Mouse (Mus musculus) embryonic facial prominence, embryonic 14.5 days (tissue): ENCODE results near the gene Foxs1. TPM values are rescaled to one million over a fixed set of nuclear protein-coding genes. Genes with fewer than 3 reads are reported as not detected.

Experiments used
- ATAC-seq: fragments of 200-750 bp; cut with Nextera tagmentation; 2 replicates; pipeline ENCODE4 v1.8.0; 2017; ENCODE audit warnings: low read depth, moderate number of reproducible peaks, moderate TSS enrichment
- DNase-seq: peaks from one replicate; pipeline ENCODE4 v3.0.0-alpha.2; 2015; ENCODE audit warnings: low spot score
- H3K27ac ChIP-seq: fragments of 300-500 bp; sonication (generic); replicated peaks from 2 replicates; pipeline ENCODE4 v1.5.1; 2014; ENCODE audit warnings: low read depth, mild to moderate bottlenecking, low read length, moderate library complexity
- H3K27me3 ChIP-seq: fragments of 300-500 bp; sonication (generic); replicated peaks from 2 replicates; pipeline ENCODE4 v1.6.1; 2014; ENCODE audit warnings: low read length; ENCODE audit not compliant: control insufficient read depth, insufficient read depth
- H3K36me3 ChIP-seq: fragments of 300-500 bp; sonication (generic); 2 replicates; pipeline ENCODE4 v1.6.1; 2014; ENCODE audit warnings: low read length, mixed read lengths; ENCODE audit not compliant: control insufficient read depth, insufficient read depth
- H3K4me1 ChIP-seq: fragments of 300-500 bp; sonication (generic); 2 replicates; pipeline ENCODE4 v1.6.1; 2014; ENCODE audit warnings: antibody characterized with exemption, low read length; ENCODE audit not compliant: control insufficient read depth, insufficient read depth
- H3K4me2 ChIP-seq: fragments of 300-500 bp; sonication (generic); 2 replicates; pipeline ENCODE4 v1.6.1; 2014; ENCODE audit warnings: low read depth, mild to moderate bottlenecking, low read length, moderate library complexity, mixed read lengths
- H3K4me3 ChIP-seq: fragments of 300-500 bp; sonication (generic); 2 replicates; pipeline ENCODE4 v1.5.1; 2014; ENCODE audit warnings: low read depth, mild to moderate bottlenecking, low read length
- H3K9ac ChIP-seq: fragments of 300-500 bp; sonication (generic); 2 replicates; pipeline ENCODE4 v1.6.1; 2014; ENCODE audit warnings: low read depth, mild to moderate bottlenecking, low read length, moderate library complexity, mixed read lengths
- H3K9me3 ChIP-seq: fragments of 300-500 bp; sonication (generic); 2 replicates; pipeline ENCODE4 v1.6.1; 2016; ENCODE audit warnings: low read length; ENCODE audit not compliant: control insufficient read depth
- WGBS: fragments of 180-500 bp; shearing (Covaris S2); extraction: QIAGEN DNeasy Blood & Tissue Kit; methylation state at CpG from one replicate; pipeline ENCODE4 v1.1.7; 2014; 5-methylcytosine and 5-hydroxymethylcytosine counted together
- polyA plus RNA-seq: library from polyadenylated mRNA; unstranded; fragments of >200 nt; fragmentation: Nextera tagmentation; extraction: Ambion mirVana; gene quantifications from 2 replicates; pipeline ENCODE4 v1.2.1, GENCODE M21; 2014

Foxs1 gene
- polyA plus RNA-seq, 1 experiment from 2014 or later, result 4.3 TPM

GRCm38 (mm10) chr2:152950358-152951064, 17.5 kb upstream of the Foxs1 start:
- DNase-seq (no peak), ATAC-seq (no peak)
- H3K4me1 ChIP-seq, result no peaks in the 10 kb centered on the region
- 26% methylated on average over 10 of the region's 11 CpGs for WGBS
- no peaks in the 10 kb centered on the region for H3K36me3 ChIP-seq
- H3K27ac ChIP-seq, result no peak overlapping the region
- H3K27me3 ChIP-seq, result peaks cover 47% of the 10 kb centered on the region
- no peaks in the 10 kb centered on the region for H3K9me3 ChIP-seq
- H3K9ac ChIP-seq, result peak overlapping the region; percentile 64
- peak overlapping the region; percentile 63; the same call in 1 of the 2 replicates for H3K4me3 ChIP-seq
- H3K4me2 ChIP-seq, result peak overlapping the region; percentile 97

DNA sequence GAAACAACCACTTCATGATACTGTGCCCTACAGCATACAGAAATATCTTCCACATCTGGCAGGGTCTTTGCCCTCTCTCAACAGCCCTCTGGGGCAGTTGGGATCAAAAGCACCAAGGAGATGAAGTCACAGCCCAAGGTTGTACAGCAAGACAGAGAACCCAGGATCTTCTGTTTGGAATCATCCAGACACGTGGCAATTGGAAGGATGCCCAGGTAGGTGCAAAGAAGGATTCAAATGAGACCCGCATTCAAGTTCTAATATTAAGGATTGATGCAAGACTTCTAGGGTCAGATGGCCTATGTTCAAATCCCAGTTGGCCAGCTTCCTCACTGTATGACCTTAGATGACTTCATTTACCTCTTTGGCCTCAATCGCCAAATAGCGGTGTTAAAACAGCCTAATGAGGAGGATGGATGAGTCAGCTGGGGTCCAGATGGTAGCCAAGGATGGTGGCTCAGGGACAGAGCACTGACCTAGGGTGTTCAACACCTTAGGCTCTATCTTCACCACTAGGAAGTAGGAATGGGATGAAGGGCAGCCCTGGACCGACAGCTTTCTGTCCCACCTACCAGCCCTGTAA, 15.5 kb upstream of the Foxs1 start:
- ATAC-seq, result no peak
- 77% methylated on average over 5 of the region's 5 CpGs for WGBS

GRCm38 (mm10) chr2:152947098-152947497, 14.1 kb upstream of the Foxs1 start:
- WGBS, result 52% methylated on average over 7 of the region's 7 CpGs
- Histone ChIP-seq H3K4me1 (no peaks in the 10 kb centered on the region; the same call in 1 of the 2 replicates), H3K4me3 (no peak overlapping the region), H3K9me3 (no peaks in the 10 kb centered on the region), H3K36me3 (no peaks in the 10 kb centered on the region), H3K9ac (no peak overlapping the region), H3K27ac (no peak overlapping the region), H3K4me2 (no peak overlapping the region), H3K27me3 (peaks cover 66% of the 10 kb centered on the region)
- ATAC-seq, result no peak
- DNase-seq, result no peak

More for the DNA sequence above, 15.5 kb upstream of the Foxs1 start:
- DNase-seq, result no peak
- Histone ChIP-seq H3K27me3 (peaks cover 62% of the 10 kb centered on the region), H3K9me3 (no peaks in the 10 kb centered on the region), H3K4me2 (no peak overlapping the region), H3K9ac (no peak overlapping the region), H3K27ac (no peak overlapping the region), H3K36me3 (no peaks in the 10 kb centered on the region), H3K4me3 (no peak overlapping the region), H3K4me1 (no peaks in the 10 kb centered on the region)

DNA sequence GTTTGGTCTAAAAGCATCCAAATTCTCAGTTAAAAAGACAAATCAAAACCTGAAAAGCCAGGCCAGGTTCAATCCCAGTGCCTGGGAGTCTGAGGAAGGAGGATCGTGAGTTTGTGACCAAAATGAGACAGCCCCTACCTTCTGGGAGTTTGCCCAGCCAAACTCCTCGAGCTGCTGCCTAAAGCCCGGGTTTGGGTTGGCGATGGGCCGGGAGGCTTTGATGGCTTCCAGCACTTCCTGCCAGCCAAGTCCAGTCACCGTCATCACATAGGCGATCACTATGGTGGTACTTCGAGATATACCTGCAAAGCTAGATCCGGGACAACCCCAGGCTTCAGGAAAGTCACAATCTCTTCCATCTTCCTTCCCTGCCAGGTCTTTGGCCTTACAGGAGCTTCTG, 11.0 kb upstream of the Foxs1 start:
- ATAC-seq (no peak), DNase-seq (no peak)
- H3K9me3 ChIP-seq, result no peaks in the 10 kb centered on the region
- H3K4me3 ChIP-seq, result no peak overlapping the region
- WGBS, result 54% methylated on average over 9 of the region's 9 CpGs
- H3K4me1 ChIP-seq, result no peaks in the 10 kb centered on the region; the same call in 1 of the 2 replicates
- no peak overlapping the region for H3K27ac ChIP-seq
- H3K27me3 ChIP-seq, result peaks cover 67% of the 10 kb centered on the region
- no peaks in the 10 kb centered on the region for H3K36me3 ChIP-seq
- H3K4me2 ChIP-seq, result no peak overlapping the region
- no peak overlapping the region for H3K9ac ChIP-seq

DNA sequence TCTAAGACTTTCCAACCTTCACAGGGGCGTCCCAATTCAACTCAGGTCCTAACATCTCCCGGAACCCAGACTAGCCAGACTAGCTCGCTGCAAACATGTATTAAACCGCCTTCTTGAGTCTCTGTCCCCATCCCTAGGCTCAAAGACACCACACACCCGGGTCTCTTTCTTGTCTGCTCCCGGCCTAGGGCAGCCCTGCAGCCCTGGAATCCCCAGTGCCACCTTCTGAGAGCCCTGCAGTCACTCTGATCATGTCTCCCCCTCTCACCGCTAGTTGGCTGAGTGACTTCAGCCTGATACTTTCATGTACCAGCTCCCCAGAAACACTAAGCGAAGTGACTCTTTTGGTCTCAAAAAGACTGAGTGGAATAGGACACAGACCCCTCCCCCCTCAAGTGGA, 10.6 kb upstream of the Foxs1 start:
- H3K4me3 ChIP-seq, result peak overlapping the region; percentile 44
- peak overlapping the region; percentile 88 for H3K4me2 ChIP-seq
- peaks cover 67% of the 10 kb centered on the region for H3K27me3 ChIP-seq
- H3K9me3 ChIP-seq, result no peaks in the 10 kb centered on the region
- H3K27ac ChIP-seq, result no peak overlapping the region
- DNase-seq (no peak), ATAC-seq (no peak)
- H3K4me1 ChIP-seq, result no peaks in the 10 kb centered on the region; the same call in 1 of the 2 replicates
- H3K36me3 ChIP-seq, result no peaks in the 10 kb centered on the region
- H3K9ac ChIP-seq, result 0 out of 2 replicates have a peak overlapping the region, but pooled peaks have one; percentile 48
- WGBS, result 7% methylated on average over 8 of the region's 8 CpGs

DNA sequence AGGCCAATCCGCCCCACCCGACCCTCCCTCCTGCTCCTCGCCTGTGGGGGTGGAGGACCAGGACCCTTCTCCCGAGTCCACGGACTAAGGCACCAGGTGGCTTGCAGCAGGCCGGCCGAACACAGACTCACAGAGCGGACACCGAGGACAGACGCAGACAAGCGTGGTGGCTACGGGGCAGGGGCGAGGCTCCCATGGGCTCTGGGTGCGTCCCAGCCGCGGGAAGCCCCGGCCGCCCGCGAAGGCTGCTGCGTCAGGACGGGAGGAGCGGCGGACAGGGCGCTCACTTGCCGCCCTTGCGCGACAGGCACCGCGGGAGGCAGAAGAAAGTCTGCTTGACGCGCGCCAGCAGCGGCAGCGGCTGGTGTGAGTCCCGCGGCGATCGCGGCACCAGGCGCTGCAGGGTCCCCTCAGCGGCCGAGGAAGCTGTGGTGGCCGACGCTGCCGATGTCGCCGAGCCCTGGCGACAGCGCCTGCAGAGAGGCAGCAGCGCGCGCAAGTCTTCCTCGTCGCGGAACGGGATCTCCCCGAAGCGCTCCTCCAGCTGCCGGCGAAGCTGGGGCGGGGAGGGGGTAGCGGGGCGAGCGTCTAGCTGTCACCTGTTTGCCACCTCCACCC, 10.0 kb upstream of the Foxs1 start:
- 0% methylated on average over 19 of the region's 65 CpGs for WGBS
- H3K9ac ChIP-seq, result peak overlapping the region; percentile 48
- 0 out of 2 replicates have a peak, but pooled peaks have one; percentile 18 for ATAC-seq
- H3K9me3 ChIP-seq, result no peaks in the 10 kb centered on the region
- peaks cover 67% of the 10 kb centered on the region for H3K27me3 ChIP-seq
- H3K36me3 ChIP-seq, result no peaks in the 10 kb centered on the region
- H3K4me1 ChIP-seq, result no peaks in the 10 kb centered on the region; the same call in 1 of the 2 replicates
- H3K4me2 ChIP-seq, result peak overlapping the region; percentile 88
- no peak overlapping the region for H3K27ac ChIP-seq
- no peak for DNase-seq
- H3K4me3 ChIP-seq, result peak overlapping the region; percentile 44

- DNase-seq (no peak), ATAC-seq (no peak)
- Histone ChIP-seq H3K27me3 (peaks cover 67% of the 10 kb centered on the region), H3K36me3 (no peaks in the 10 kb centered on the region), H3K9me3 (no peaks in the 10 kb centered on the region), H3K4me3 (no peak overlapping the region), H3K4me1 (no peaks in the 10 kb centered on the region; the same call in 1 of the 2 replicates), H3K9ac (no peak overlapping the region), H3K27ac (no peak overlapping the region), H3K4me2 (no peak overlapping the region)
- WGBS, result 29% methylated on average over 7 of the region's 7 CpGs
Measured at GRCm38 (mm10) chr2:152941776-152942175, 8.8 kb upstream of the Foxs1 start.

- no peaks in the 10 kb centered on the region; the same call in 1 of the 2 replicates for H3K4me1 ChIP-seq
- H3K27me3 ChIP-seq, result peaks cover 63% of the 10 kb centered on the region
- H3K9me3 ChIP-seq, result no peaks in the 10 kb centered on the region
- 71% methylated on average over 6 of the region's 6 CpGs for WGBS
- DNase-seq, result no peak
- no peak overlapping the region for H3K27ac ChIP-seq
- H3K4me2 ChIP-seq, result no peak overlapping the region
- no peak overlapping the region for H3K9ac ChIP-seq
- H3K36me3 ChIP-seq, result no peaks in the 10 kb centered on the region
- no peak for ATAC-seq
- H3K4me3 ChIP-seq, result no peak overlapping the region
Measured at GRCm38 (mm10) chr2:152941106-152941505, 8.1 kb upstream of the Foxs1 start.
